Mouse (Mus musculus): ENCODE measurements at regions not wholly inside any gene's neighbourhood (a gene's known extent, or its start where the extent isn't known, plus 50 kb on each side); places are given as distances from the start of the nearest gene placed in this dataset.

DNA sequence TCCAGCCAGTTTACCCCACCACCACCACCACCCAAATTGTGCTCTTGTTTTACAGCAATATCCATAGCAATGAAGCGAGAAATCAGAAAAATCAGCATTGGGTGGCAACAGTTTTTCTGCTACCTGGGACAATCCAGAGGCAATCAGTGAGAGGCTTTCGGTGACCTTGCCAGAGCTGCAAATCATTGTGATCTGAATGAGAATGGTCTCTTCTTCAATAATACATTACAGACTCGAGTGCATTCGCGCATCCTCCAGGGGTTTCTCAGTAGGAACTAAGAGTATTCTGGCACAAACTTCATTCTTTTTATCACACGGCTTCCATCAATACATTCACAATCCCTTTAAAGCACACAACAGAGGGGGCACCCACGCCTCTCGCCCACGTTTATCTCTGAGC, 91.2 kb downstream of the Srek1 start:
- DNase-seq (ENCODE audit: low read depth, low spot score): no peak

GRCm38 (mm10) chr13:103680740-103681139, 93.7 kb downstream of the Srek1 start:
- DNase-seq (ENCODE audit: low read depth, low spot score): no peak

GRCm38 (mm10) chr13:103680052-103680451, 94.4 kb downstream of the Srek1 start:
- no peak for DNase-seq (ENCODE audit: low read depth, low spot score)

GRCm38 (mm10) chr13:103676831-103677230, 97.6 kb downstream of the Srek1 start:
- no peak for DNase-seq (ENCODE audit: low read depth, low spot score)

DNA sequence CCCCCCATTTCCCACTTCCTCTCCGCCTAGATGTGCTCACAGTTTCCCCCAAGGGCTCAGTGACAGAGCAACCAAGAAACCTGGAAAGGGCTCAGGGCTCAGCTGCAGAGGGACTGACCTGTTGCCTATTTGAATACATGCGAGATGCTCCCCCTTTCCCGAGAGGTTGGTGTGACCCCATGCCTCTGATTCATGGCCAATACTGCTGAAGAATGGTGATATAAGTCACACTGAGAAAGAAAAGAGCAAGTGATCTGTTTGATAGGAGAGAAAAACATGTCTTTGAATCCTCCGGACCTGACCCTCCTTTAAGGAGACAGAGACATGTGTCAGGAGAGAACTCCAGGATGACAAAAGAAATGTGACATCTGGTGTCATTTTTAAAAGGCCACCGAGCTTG, 98.2 kb downstream of the Srek1 start:
- DNase-seq (ENCODE audit: low read depth, low spot score): no peak

DNA sequence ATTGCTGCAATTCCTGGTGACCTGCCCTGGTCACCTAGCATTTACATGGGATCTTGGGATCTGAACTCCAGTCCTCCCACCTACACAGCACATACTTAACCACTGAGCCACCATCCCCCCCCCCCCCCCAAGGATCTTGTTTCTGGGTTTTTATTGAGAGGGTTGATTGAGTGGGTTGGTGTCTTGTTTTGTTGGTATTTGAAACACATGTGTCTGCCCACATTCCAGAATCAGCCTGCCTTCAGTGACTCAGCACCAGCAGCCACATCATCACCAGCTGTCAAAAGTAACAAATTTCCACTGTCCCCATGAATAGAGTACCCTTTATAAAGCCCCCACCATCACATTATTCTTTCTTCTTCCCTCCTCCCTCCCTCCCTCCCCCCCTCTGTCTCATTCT, 103.8 kb downstream of the Srek1 start:
- DNase-seq (ENCODE audit: low read depth, low spot score): no peak

GRCm38 (mm10) chr13:103669856-103670255, 104.6 kb downstream of the Srek1 start:
- no peak for DNase-seq (ENCODE audit: low read depth, low spot score)

- DNase-seq (ENCODE audit: low read depth, low spot score): peak; percentile 67
Observed at GRCm38 (mm10) chr13:103667749-103668148, 106.7 kb downstream of the Srek1 start.

GRCm38 (mm10) chr13:103660248-103660996, 114.0 kb downstream of the Srek1 start:
- DNase-seq (ENCODE audit: low read depth, low spot score): no peak

DNA sequence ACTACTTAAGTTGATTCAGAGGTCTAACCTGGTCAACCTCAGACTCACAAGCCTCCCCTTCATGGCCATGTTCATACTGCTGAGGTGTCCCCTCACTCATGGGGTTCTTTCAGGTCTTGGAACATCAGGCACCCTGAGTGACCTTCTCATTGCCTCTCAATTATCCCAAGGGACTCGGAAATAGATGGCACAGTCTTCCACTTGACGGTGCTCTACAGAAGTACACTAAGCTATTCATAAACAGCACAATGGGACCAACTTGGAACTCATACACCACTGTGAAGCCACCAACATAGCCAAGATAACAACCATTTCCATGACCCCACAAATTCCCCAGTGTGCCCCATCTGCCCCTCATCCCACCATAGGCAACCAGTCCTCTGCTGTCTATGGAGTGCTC, 118.4 kb downstream of the Srek1 start:
- no peak for DNase-seq (ENCODE audit: low read depth, low spot score)

GRCm38 (mm10) chr13:103653216-103653615, 121.2 kb downstream of the Srek1 start:
- no peak for DNase-seq (ENCODE audit: low read depth, low spot score)

DNA sequence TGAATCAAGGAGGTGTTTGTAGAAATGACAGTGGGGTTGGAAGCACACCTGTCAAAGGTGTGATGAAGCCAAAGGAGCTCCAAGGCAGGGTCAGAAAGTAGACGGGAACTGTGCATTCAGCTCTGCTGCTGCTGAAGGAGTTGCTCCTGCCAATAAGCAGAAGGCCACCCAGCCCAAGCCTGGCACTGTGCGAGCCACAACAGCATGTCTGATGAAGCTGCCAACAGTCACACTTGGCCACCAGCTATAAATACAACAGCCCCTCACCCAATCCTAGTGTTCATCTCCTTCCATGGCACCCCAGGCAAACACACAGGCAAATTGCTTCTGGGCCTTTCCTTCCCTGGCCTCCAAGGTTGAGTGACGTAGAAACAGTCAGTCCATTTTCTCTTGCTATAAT, 125.0 kb downstream of the Srek1 start:
- no peak for DNase-seq (ENCODE audit: low read depth, low spot score)

DNA sequence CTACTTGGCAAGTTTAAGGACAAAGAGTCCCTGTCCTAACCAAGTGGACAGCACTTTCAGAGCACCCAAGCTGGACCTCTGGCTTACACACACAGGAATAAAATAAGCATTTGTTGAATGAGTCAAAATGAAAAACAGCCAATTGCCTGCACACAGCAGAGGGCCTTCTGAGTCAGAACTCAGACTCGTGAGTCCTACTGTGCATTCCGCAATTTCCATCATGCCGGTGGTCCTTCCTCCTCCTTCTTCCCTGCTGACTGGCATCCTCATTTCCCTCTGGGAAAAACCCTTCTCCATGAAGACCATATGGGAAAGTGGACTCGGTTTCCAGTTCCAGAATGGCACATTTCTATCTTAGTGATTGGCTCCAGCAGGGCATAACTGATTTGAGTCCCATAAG, 126.4 kb downstream of the Srek1 start:
- DNase-seq (ENCODE audit: low read depth, low spot score): no peak

DNA sequence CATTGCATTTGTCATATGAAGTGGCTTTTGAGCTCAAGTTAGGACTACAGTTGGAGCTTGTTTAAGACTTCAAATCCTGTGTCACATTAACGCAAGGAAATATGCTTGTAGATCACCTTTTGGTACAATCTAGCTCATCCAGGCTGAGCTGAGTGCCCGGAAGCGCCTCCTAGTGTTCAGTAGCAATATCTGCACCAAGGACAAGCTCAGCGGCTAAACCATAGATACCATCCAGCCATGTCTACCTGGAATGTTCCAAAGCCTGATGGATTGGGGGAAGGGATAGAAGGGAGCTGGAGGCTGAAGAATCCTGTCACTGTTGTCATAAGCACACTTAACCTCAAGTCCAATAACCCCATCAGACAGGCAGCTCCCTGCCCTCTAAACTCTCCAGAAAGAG, 128.4 kb downstream of the Srek1 start:
- DNase-seq (ENCODE audit: low read depth, low spot score): peak; percentile 55

- DNase-seq (ENCODE audit: low read depth, low spot score): peak; percentile 40
Observed at GRCm38 (mm10) chr13:103643993-103644722, 130.2 kb downstream of the Srek1 start.

DNA sequence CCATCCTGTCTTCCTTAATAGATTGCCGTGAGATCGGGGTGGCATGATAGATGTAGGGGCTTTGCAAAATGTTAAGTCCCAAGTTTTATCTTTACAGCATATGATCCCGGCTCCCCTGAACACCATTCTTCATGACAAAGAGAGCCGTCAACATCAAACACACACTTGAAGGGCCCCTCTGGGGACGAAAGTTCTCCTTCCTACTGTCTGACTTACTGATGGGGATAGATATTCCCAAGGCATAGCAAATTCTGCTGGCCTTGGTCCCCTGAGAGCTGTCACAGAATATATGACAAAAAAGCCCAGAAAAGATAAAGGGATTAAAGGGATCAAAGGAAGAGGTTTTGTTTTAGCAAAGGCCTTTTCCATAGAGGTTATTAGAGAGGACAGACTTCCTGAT, 130.9 kb downstream of the Srek1 start:
- no peak for DNase-seq (ENCODE audit: low read depth, low spot score)

- DNase-seq (ENCODE audit: low read depth, low spot score): no peak
Observed at GRCm38 (mm10) chr13:103642542-103643375, 131.6 kb downstream of the Srek1 start.

GRCm38 (mm10) chr13:103638038-103638437, 136.4 kb downstream of the Srek1 start:
- DNase-seq (ENCODE audit: low read depth, low spot score): no peak

GRCm38 (mm10) chr13:103637414-103637813, 137.0 kb downstream of the Srek1 start:
- no peak for DNase-seq (ENCODE audit: low read depth, low spot score)

GRCm38 (mm10) chr13:103636595-103636994, 137.8 kb downstream of the Srek1 start:
- DNase-seq (ENCODE audit: low read depth, low spot score): no peak

DNA sequence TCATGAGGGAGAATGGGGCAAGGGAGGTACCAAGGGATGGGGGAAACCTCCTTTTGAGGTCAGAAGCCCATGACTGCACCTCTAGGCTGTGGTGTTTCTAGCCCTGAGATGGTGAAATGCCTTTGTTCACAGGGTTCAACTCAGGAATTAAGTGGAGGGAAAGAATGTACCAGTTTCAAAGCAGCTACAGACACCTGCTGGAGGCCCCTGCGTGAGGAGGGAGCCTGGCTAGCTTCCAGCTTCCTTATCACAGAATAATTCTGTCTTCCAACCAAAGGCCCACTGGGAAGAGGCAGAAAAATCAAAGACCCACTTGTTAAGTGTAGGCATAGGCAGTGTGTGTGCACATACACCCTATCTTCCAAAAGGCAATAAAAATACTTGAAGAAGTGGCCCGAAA, 150.6 kb downstream of the Srek1 start:
- no peak for DNase-seq (ENCODE audit: low read depth, low spot score)

- no peak for DNase-seq (ENCODE audit: low read depth, low spot score)
Observed at GRCm38 (mm10) chr13:103623319-103623718, 151.1 kb downstream of the Srek1 start.

All from ES-CJ7 (cell line).